Mouse (Mus musculus) embryonic facial prominence, embryonic 13.5 days (tissue): ENCODE measurements around the gene Ipcef1. TPM values are rescaled to one million over a fixed set of nuclear protein-coding genes. Genes with fewer than 3 reads are reported as not detected.
A peak's percentile ranks its signal among the peaks of the same experiment; 100 is the strongest.

ENCODE experiments used
- ATAC-seq: fragments of 200-750 bp; cut with Nextera tagmentation; 2 replicates; pipeline ENCODE4 v1.8.0; 2017; ENCODE audit warnings: low read depth; ENCODE audit not compliant: insufficient number of reproducible peaks, insufficient read depth, low FRiP score, low TSS enrichment
- H3K27ac ChIP-seq: fragments of 300-500 bp; sonication (generic); 2 replicates; pipeline ENCODE4 v1.5.1; 2015; ENCODE audit warnings: moderate library complexity, mild to moderate bottlenecking, inconsistent platforms
- H3K27me3 ChIP-seq: fragments of 300-500 bp; sonication (generic); 2 replicates; pipeline ENCODE4 v1.6.1; 2015; ENCODE audit warnings: mild to moderate bottlenecking, inconsistent platforms
- H3K36me3 ChIP-seq: fragments of 300-500 bp; sonication (generic); 2 replicates; pipeline ENCODE4 v1.6.1; 2015; ENCODE audit warnings: mild to moderate bottlenecking, inconsistent platforms
- H3K4me1 ChIP-seq: fragments of 300-500 bp; sonication (generic); 2 replicates; pipeline ENCODE4 v1.6.1; 2015; ENCODE audit warnings: inconsistent platforms
- H3K4me2 ChIP-seq: fragments of 300-500 bp; sonication (generic); 2 replicates; pipeline ENCODE4 v1.6.1; 2015; ENCODE audit warnings: moderate library complexity, mild to moderate bottlenecking, inconsistent platforms
- H3K4me3 ChIP-seq: fragments of 300-500 bp; sonication (generic); 2 replicates; pipeline ENCODE4 v1.5.1; 2015; ENCODE audit warnings: mild to moderate bottlenecking, inconsistent platforms
- H3K9ac ChIP-seq: fragments of 300-500 bp; sonication (generic); 2 replicates; pipeline ENCODE4 v1.6.1; 2015; ENCODE audit warnings: mild to moderate bottlenecking, inconsistent platforms
- H3K9me3 ChIP-seq: fragments of 300-500 bp; sonication (generic); 2 replicates; pipeline ENCODE4 v1.6.1; 2016; ENCODE audit warnings: inconsistent platforms
- WGBS: fragments of 180-500 bp; shearing (Covaris S2); methylation state at CpG from one replicate; pipeline ENCODE4 v1.1.7; 2015; ENCODE audit warnings: mixed read lengths; 5-methylcytosine and 5-hydroxymethylcytosine counted together
- polyA plus RNA-seq: library from polyadenylated mRNA; unstranded; fragments of >200 nt; fragmentation: Nextera tagmentation; extraction: Ambion mirVana; gene quantifications from 2 replicates; pipeline ENCODE4 v1.2.1, GENCODE M21; 2015

Gene Ipcef1
- polyA plus RNA-seq, 1 experiment from 2014 or later, result 0.48 TPM

DNA sequence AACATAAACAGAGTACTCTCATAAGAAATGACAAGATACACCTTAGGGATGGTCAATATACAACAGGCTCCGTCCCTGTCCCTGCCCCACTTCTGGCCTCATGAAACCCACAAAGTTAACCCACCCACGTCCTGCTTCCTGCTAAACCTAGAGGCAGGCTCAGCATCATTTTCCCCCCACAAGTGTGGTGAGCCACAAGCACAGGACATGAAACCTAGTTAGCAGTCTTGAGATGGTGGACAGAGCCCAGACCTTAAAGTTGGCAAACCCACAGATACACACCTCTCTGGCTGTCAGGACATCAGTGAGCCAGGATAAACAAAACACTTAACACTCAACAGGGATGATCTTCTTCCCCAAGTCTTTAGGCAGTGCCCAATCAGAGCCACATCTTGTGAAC, 95.9 kb downstream of the Ipcef1 start:
- H3K36me3 ChIP-seq, result no peaks in the 10 kb centered on the region
- H3K27me3 ChIP-seq, result no peaks in the 10 kb centered on the region
- H3K4me3 ChIP-seq, result no peak overlapping the region
- no peak overlapping the region for H3K9ac ChIP-seq
- H3K4me2 ChIP-seq, result no peak overlapping the region
- no peaks in the 10 kb centered on the region for H3K4me1 ChIP-seq
- WGBS, result 80% methylated on average over 2 of the region's 2 CpGs
- no peak for ATAC-seq
- no peaks in the 10 kb centered on the region for H3K9me3 ChIP-seq
- H3K27ac ChIP-seq, result no peak overlapping the region

- no peaks in the 10 kb centered on the region for H3K27me3 ChIP-seq
- H3K4me3 ChIP-seq, result no peak overlapping the region
- no peak overlapping the region for H3K4me2 ChIP-seq
- H3K36me3 ChIP-seq, result no peaks in the 10 kb centered on the region
- H3K27ac ChIP-seq, result no peak overlapping the region
- ATAC-seq, result no peak
- H3K9me3 ChIP-seq, result no peaks in the 10 kb centered on the region
- H3K4me1 ChIP-seq, result no peaks in the 10 kb centered on the region
- H3K9ac ChIP-seq, result no peak overlapping the region
Measured at GRCm38 (mm10) chr10:6954533-6954932, 97.7 kb downstream of the Ipcef1 start.

GRCm38 (mm10) chr10:6953115-6953514, 99.2 kb downstream of the Ipcef1 start:
- Histone ChIP-seq H3K27ac (no peak overlapping the region), H3K4me2 (no peak overlapping the region), H3K9me3 (no peaks in the 10 kb centered on the region), H3K9ac (no peak overlapping the region), H3K36me3 (no peaks in the 10 kb centered on the region), H3K4me1 (no peaks in the 10 kb centered on the region), H3K27me3 (no peaks in the 10 kb centered on the region), H3K4me3 (no peak overlapping the region)
- 80% methylated on average over 1 of the region's 1 CpGs for WGBS
- no peak for ATAC-seq

DNA sequence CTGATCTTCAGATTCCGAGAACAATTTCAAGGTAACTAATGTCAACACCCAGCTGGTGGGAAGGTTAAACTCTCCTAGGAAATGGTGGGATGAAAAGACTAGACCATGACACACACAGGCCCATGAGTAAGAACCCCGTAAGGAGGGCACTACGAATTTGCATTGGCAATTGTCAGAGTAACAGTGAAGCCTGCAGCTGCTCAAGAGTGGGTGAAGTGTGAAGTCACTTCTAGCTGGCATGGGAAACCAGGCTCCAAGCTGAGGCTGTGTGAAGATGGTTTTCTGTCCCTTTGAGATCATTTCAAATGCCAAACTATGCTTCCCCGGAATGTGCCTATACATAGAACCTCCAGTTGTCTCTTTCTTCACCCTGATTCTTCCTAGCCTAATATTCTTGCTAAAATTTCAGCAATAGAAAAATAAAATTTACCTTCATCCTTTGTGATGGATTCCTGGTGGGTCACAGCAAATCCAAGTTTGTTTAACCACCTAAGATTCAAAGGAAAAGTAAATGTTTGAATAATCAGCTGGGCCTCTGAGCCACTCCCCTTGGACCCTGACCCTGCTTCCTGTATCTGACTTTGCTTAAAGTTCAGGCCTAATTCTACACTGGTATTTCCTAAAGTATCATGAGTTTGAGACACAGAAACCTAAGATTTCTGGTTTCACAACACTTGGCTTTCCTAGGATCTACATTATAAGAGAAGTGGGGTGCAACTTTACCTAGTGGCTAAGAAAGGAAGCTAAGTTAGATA, 115.4 kb downstream of the Ipcef1 start:
- WGBS, result 93% methylated on average over 4 of the region's 4 CpGs

GRCm38 (mm10) chr10:6934776-6935175, 117.5 kb downstream of the Ipcef1 start:
- Histone ChIP-seq H3K27ac (no peak overlapping the region), H3K4me1 (no peaks in the 10 kb centered on the region), H3K36me3 (no peaks in the 10 kb centered on the region), H3K9ac (no peak overlapping the region), H3K9me3 (no peaks in the 10 kb centered on the region), H3K27me3 (no peaks in the 10 kb centered on the region), H3K4me3 (no peak overlapping the region), H3K4me2 (no peak overlapping the region)
- ATAC-seq, result no peak
- 51% methylated on average over 3 of the region's 3 CpGs for WGBS

More for the DNA sequence above, 115.4 kb downstream of the Ipcef1 start:
- Histone ChIP-seq H3K9ac (no peak overlapping the region), H3K27ac (no peak overlapping the region), H3K4me3 (no peak overlapping the region), H3K4me2 (no peak overlapping the region), H3K27me3 (no peaks in the 10 kb centered on the region), H3K36me3 (no peaks in the 10 kb centered on the region), H3K4me1 (no peaks in the 10 kb centered on the region), H3K9me3 (no peaks in the 10 kb centered on the region)
- ATAC-seq, result no peak

DNA sequence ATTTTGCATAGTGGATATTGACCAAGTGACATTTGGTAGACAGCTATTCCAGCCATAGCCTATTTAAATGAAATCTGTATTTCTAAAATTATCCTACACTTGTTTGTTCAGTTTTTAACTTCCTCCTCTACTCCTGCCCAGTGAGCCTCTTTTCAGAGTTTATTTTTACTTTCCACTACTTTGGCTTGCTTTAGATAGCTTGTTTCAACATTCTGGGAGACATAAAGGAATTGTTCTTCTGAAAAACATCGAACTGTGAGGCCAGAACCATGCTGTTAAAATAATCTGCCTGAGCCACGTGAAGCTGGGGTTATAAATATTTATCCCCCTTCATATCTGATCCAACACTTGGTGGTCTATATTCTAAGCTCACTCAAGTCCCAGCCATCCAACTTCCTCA, 121.4 kb downstream of the Ipcef1 start:
- WGBS, result 81% methylated on average over 2 of the region's 2 CpGs
- Histone ChIP-seq H3K9ac (no peak overlapping the region), H3K4me2 (no peak overlapping the region), H3K27ac (no peak overlapping the region), H3K4me1 (no peaks in the 10 kb centered on the region), H3K4me3 (no peak overlapping the region), H3K36me3 (no peaks in the 10 kb centered on the region), H3K9me3 (no peaks in the 10 kb centered on the region), H3K27me3 (no peaks in the 10 kb centered on the region)
- no peak for ATAC-seq

GRCm38 (mm10) chr10:6930398-6930797, 121.9 kb downstream of the Ipcef1 start:
- ATAC-seq, result no peak
- H3K36me3 ChIP-seq, result no peaks in the 10 kb centered on the region
- H3K9me3 ChIP-seq, result no peaks in the 10 kb centered on the region
- H3K4me1 ChIP-seq, result no peaks in the 10 kb centered on the region
- no peak overlapping the region for H3K9ac ChIP-seq
- H3K27me3 ChIP-seq, result no peaks in the 10 kb centered on the region
- no peak overlapping the region for H3K27ac ChIP-seq
- H3K4me2 ChIP-seq, result no peak overlapping the region
- WGBS, result 74% methylated on average over 1 of the region's 1 CpGs
- H3K4me3 ChIP-seq, result no peak overlapping the region

GRCm38 (mm10) chr10:6928905-6929304, 123.4 kb downstream of the Ipcef1 start:
- no peak overlapping the region for H3K4me2 ChIP-seq
- WGBS, result 50% methylated on average over 1 of the region's 1 CpGs
- H3K9me3 ChIP-seq, result no peaks in the 10 kb centered on the region
- ATAC-seq, result no peak
- no peaks in the 10 kb centered on the region for H3K4me1 ChIP-seq
- H3K27me3 ChIP-seq, result no peaks in the 10 kb centered on the region
- H3K9ac ChIP-seq, result no peak overlapping the region
- no peak overlapping the region for H3K4me3 ChIP-seq
- H3K27ac ChIP-seq, result no peak overlapping the region
- no peaks in the 10 kb centered on the region for H3K36me3 ChIP-seq

DNA sequence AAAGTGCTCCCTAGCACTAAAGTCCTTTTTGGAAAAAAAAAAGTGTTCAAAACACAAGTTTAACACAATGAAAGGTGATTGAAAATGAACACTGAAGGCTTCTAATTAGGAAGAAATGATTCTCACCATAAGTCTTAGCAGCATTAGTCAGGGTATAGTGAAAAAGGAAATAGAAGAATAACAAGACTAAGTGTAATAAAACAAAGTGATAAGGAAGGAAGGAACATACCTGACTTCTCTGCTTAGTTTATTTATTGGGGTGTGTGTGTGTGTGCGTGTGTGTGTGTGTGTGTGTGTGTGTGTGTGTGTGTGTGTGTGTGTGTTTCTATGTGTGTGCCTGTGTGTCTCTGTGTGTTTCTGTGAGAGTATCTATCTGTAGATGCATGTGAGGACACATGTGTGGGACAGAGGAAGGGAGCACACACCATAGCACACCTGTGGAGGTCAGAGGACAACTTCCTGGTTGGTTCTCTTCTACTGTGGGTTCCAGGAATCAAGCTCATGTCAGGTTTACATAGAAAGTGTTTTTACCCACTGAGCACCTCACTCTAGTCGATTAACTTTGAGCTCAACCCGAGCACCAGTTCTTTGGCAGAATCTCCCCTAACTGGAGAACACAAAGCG, 124.6 kb downstream of the Ipcef1 start:
- Histone ChIP-seq H3K4me3 (no peak overlapping the region), H3K9me3 (no peaks in the 10 kb centered on the region), H3K9ac (no peak overlapping the region), H3K4me2 (no peak overlapping the region), H3K27ac (no peak overlapping the region), H3K27me3 (no peaks in the 10 kb centered on the region), H3K4me1 (no peaks in the 10 kb centered on the region), H3K36me3 (no peaks in the 10 kb centered on the region)
- WGBS, result 84% methylated on average over 4 of the region's 4 CpGs
- no peak for ATAC-seq

DNA sequence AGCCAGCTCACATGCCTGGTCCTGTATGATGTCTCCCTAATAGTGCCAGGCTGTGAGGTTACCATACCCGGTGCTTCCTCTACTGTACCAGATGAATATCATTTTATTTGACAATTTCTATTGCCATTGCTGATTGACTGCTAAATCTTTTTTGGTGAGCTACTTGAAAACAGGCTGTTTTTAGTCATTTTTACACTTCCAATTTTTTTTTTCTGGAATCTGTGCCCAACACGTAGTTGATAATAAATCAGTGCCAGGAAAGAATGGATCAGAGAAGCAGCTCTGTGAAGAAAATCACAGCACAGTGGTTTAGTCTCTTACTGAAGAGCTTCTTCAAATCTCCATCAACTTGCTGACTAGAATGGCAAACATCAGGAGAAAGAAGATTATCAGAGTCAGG, 125.6 kb downstream of the Ipcef1 start:
- H3K4me2 ChIP-seq, result no peak overlapping the region
- ATAC-seq, result no peak
- H3K9ac ChIP-seq, result no peak overlapping the region
- H3K4me3 ChIP-seq, result no peak overlapping the region
- WGBS, result 91% methylated on average over 2 of the region's 2 CpGs
- no peaks in the 10 kb centered on the region for H3K4me1 ChIP-seq
- no peaks in the 10 kb centered on the region for H3K36me3 ChIP-seq
- H3K27me3 ChIP-seq, result no peaks in the 10 kb centered on the region
- no peaks in the 10 kb centered on the region for H3K9me3 ChIP-seq
- no peak overlapping the region for H3K27ac ChIP-seq

GRCm38 (mm10) chr10:6916545-6917257, 135.6 kb downstream of the Ipcef1 start:
- ATAC-seq, result peak; percentile 69; the same call in 1 of the 2 replicates
- no peak overlapping the region for H3K4me3 ChIP-seq

DNA sequence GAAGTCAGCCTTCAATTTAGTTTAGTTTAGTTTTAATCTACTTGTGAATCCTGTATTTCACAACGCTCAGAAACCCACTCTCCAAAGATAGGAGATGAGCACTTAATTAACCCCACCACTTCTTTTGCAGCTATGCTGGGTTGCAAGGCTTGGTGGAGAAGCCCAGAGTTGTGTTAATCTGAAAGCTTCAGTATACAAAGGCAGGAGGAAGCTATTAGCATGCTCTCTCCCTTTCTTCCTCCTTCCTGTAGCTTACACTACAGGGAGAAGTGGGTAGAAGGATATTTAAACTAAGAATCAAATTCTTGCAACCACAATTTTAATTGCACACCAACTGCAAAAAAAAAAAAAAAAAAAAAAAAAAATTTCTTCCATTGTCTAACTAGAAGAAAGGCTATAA, 136.3 kb downstream of the Ipcef1 start:
- no peak for ATAC-seq
- no peaks in the 10 kb centered on the region for H3K36me3 ChIP-seq
- no peaks in the 10 kb centered on the region for H3K9me3 ChIP-seq
- no peak overlapping the region for H3K4me3 ChIP-seq
- no peak overlapping the region for H3K4me2 ChIP-seq
- WGBS, result 39% methylated on average over 1 of the region's 1 CpGs
- no peak overlapping the region for H3K9ac ChIP-seq
- H3K27me3 ChIP-seq, result no peaks in the 10 kb centered on the region
- H3K27ac ChIP-seq, result peak overlapping the region; percentile 51; the same call in 1 of the 2 replicates
- peaks cover 13% of the 10 kb centered on the region for H3K4me1 ChIP-seq

More at GRCm38 (mm10) chr10:6916545-6917257, 135.6 kb downstream of the Ipcef1 start:
- Histone ChIP-seq H3K27ac (peak overlapping the region; percentile 73), H3K9ac (no peak overlapping the region), H3K27me3 (no peaks in the 10 kb centered on the region), H3K4me2 (peak overlapping the region; percentile 39), H3K9me3 (no peaks in the 10 kb centered on the region), H3K4me1 (peaks cover 13% of the 10 kb centered on the region), H3K36me3 (no peaks in the 10 kb centered on the region)
- 6% methylated on average over 6 of the region's 6 CpGs for WGBS
